Mouse (Mus musculus) CH12.LX (cell line): ENCODE measurements around the gene Myog. TPM values are rescaled to one million over a fixed set of nuclear protein-coding genes. Genes with fewer than 3 reads are reported as not detected.

Experiments
- polyA plus RNA-seq: library from polyadenylated mRNA; unstranded; fragments of >175 nt; gene quantifications from 2 replicates; pipeline ENCODE4 v1.2.1, GENCODE M21; 2012; ENCODE audit warnings: low read depth; ENCODE audit not compliant: insufficient read length
- total RNA-seq, 2 experiments: library from RNA; depleted of rRNA; stranded (reverse); fragments of 300-350 nt in 1 of 2; fragments of >200 nt in 1 of 2; gene quantifications; 2 replicates each; pipeline ENCODE4 v1.2.3; 2012 to 2014

The Myog gene
- total and polyA plus RNA-seq, 3 experiments: not detected

Other genes with a start within 250 kb of the Myog start
- 11.6 and 14.4 TPM in 2 replicates for gene Btg2, start 210.9 kb upstream of the Myog start, total RNA-seq (2012; rRNA removed)
- 14.8 and 19.7 TPM in 2 replicates for gene Btg2, start 210.9 kb upstream of the Myog start, total RNA-seq (2014; rRNA removed)
- gene Btg2, start 210.9 kb upstream of the Myog start, polyA plus RNA-seq: 6.9 and 7.2 TPM in 2 replicates
- 0.25 and 0.71 TPM in 2 replicates for gene Chit1, start 178.7 kb upstream of the Myog start, total RNA-seq (2012; rRNA removed)
- gene Chit1, start 178.7 kb upstream of the Myog start, total RNA-seq (2014; rRNA removed): 0.28 and 0.47 TPM in 2 replicates
- 0.18 and 0.36 TPM in 2 replicates for gene Chit1, start 178.7 kb upstream of the Myog start, polyA plus RNA-seq
- gene Chil1, start 107.8 kb upstream of the Myog start, total RNA-seq (2012; rRNA removed): 1.5 and 1.7 TPM in 2 replicates
- 6.1 and 6.3 TPM in 2 replicates for gene Chil1, start 107.8 kb upstream of the Myog start, total RNA-seq (2014; rRNA removed)
- gene Chil1, start 107.8 kb upstream of the Myog start, polyA plus RNA-seq: 6.7 and 10.2 TPM in 2 replicates
- gene Mybph, start 96.5 kb upstream of the Myog start, total RNA-seq (2012; rRNA removed): 0.25 TPM in 2 replicates
- 0.51 and 0.62 TPM in 2 replicates for gene Mybph, start 96.5 kb upstream of the Myog start, total RNA-seq (2014; rRNA removed)
- 2.4 and 3.0 TPM in 2 replicates for gene Mybph, start 96.5 kb upstream of the Myog start, polyA plus RNA-seq
- not detected in 2 replicates for gene Adora1, start 54.6 kb upstream of the Myog start, total RNA-seq (2012; rRNA removed)
- gene Adora1, start 54.6 kb upstream of the Myog start, total RNA-seq (2014; rRNA removed): not detected in 2 replicates
- 0.10 and 0.20 TPM in 2 replicates for gene Adora1, start 54.6 kb upstream of the Myog start, polyA plus RNA-seq
- 0.21 and 0.30 TPM in 2 replicates for gene Ppfia4, start 42.9 kb downstream of the Myog start, total RNA-seq (2012; rRNA removed)
- 1.2 and 1.8 TPM in 2 replicates for gene Ppfia4, start 42.9 kb downstream of the Myog start, total RNA-seq (2014; rRNA removed)
- gene Ppfia4, start 42.9 kb downstream of the Myog start, polyA plus RNA-seq: 5.1 and 5.4 TPM in 2 replicates
- gene Tmem183a, start 72.0 kb downstream of the Myog start, total RNA-seq (2012; rRNA removed): 41.5 and 52.0 TPM in 2 replicates
- 73.6 and 75.6 TPM in 2 replicates for gene Tmem183a, start 72.0 kb downstream of the Myog start, total RNA-seq (2014; rRNA removed)
- 61.1 and 82.4 TPM in 2 replicates for gene Tmem183a, start 72.0 kb downstream of the Myog start, polyA plus RNA-seq
- gene 4933406M09Rik, start 96.0 kb downstream of the Myog start, total RNA-seq (2012; rRNA removed): not detected in 2 replicates
- gene 4933406M09Rik, start 96.0 kb downstream of the Myog start, total RNA-seq (2014; rRNA removed): not detected in 2 replicates
- gene 4933406M09Rik, start 96.0 kb downstream of the Myog start, polyA plus RNA-seq: not detected in 2 replicates
- gene Cyb5r1, start 115.6 kb downstream of the Myog start, total RNA-seq (2012; rRNA removed): 25.2 and 38.1 TPM in 2 replicates
- gene Cyb5r1, start 115.6 kb downstream of the Myog start, total RNA-seq (2014; rRNA removed): 17.5 and 18.6 TPM in 2 replicates
- 43.6 and 44.3 TPM in 2 replicates for gene Cyb5r1, start 115.6 kb downstream of the Myog start, polyA plus RNA-seq
- gene Adipor1, start 125.4 kb downstream of the Myog start, total RNA-seq (2012; rRNA removed): 58.4 and 64.1 TPM in 2 replicates
- gene Adipor1, start 125.4 kb downstream of the Myog start, total RNA-seq (2014; rRNA removed): 83.7 and 94.0 TPM in 2 replicates
- gene Adipor1, start 125.4 kb downstream of the Myog start, polyA plus RNA-seq: 65.3 and 70.8 TPM in 2 replicates
- 17.6 and 18.2 TPM in 2 replicates for gene Klhl12, start 165.5 kb downstream of the Myog start, total RNA-seq (2012; rRNA removed)
- gene Klhl12, start 165.5 kb downstream of the Myog start, total RNA-seq (2014; rRNA removed): 20.6 and 20.8 TPM in 2 replicates
- gene Klhl12, start 165.5 kb downstream of the Myog start, polyA plus RNA-seq: 17.5 and 19.1 TPM in 2 replicates
- gene Rabif, start 204.7 kb downstream of the Myog start, total RNA-seq (2012; rRNA removed): 12.5 and 14.6 TPM in 2 replicates
- gene Rabif, start 204.7 kb downstream of the Myog start, total RNA-seq (2014; rRNA removed): 22.4 and 23.4 TPM in 2 replicates
- gene Rabif, start 204.7 kb downstream of the Myog start, polyA plus RNA-seq: 17.2 and 22.9 TPM in 2 replicates